Mouse (Mus musculus): ENCODE data around the gene Chic2.

Chic2 gene

GRCm38 (mm10) chr5:74974726-74975411, 69.7 kb downstream of the Chic2 start:
- peak; percentile 44 for DNase-seq (ENCODE audit: low spot score)

DNA sequence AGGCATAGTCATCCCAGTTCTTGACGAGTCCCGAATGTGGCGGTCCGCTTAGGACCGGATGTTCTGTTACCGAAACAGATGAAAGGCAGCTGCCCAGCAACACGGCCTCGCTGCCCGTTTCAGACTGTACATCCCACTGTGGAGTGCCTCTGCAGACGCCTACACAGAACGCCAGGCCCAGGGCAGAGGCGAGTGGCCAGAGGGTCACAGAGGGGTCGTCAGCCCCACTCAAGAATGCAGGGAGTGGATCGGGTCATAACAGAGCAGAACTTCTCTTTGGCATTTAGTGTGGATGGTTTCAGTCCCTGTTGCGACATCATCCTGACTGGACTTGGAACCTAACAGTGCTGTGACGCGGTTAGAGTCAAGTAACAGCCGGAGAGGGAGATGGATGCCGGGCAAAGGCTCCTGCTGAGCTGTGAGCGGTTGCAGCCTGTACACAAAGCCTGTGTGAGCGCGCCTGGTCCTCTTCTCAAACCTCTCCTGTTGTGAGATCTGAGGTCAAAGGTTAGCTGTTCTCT, 70.5 kb downstream of the Chic2 start:
- DNase-seq (ENCODE audit: low spot score), result no peak

DNA sequence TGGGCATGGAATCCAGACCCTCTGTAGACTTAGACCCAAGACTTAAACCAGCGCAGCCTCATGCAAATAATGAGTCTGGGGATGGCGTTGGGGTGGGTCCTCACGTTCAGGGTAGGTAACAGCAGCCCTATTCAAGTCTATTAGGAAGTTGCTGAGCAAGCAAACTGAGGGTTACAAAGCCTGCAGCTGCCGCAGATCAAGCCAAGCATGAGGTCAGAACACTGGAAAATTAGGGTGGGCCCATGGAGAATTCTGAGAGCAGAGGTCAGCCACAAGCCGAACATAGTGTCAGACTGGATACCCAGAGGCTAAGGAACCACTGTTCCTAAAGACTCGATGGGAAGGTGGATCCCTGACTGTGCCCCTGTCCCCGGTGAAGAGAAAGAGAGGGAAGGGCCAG, 73.2 kb downstream of the Chic2 start:
- DNase-seq (ENCODE audit: low spot score), result no peak

- no peak for DNase-seq (ENCODE audit: low spot score)
Measured at GRCm38 (mm10) chr5:74969341-74969740, 75.2 kb downstream of the Chic2 start.

GRCm38 (mm10) chr5:74967882-74968281, 76.7 kb downstream of the Chic2 start:
- no peak for DNase-seq (ENCODE audit: low spot score)

DNA sequence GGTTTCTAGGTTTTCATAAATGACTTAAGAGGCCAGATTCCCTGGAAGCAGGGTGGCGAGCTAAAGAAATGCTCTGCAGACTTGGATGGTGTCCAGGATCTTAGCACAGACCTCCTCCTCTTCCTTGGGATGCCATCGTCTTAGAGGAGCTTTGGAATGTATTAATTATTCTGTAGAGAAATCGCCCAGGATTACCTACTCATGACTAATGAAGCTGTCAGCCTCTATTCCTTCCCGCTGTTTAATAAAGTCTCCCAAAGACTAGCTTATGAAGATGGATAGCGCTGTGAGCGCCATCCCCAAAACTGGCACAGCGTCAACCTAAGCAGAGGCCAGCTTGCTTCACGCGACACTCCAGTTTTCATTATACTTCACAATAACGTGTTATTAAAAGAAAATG, 77.7 kb downstream of the Chic2 start:
- no peak for DNase-seq (ENCODE audit: low spot score)

DNA sequence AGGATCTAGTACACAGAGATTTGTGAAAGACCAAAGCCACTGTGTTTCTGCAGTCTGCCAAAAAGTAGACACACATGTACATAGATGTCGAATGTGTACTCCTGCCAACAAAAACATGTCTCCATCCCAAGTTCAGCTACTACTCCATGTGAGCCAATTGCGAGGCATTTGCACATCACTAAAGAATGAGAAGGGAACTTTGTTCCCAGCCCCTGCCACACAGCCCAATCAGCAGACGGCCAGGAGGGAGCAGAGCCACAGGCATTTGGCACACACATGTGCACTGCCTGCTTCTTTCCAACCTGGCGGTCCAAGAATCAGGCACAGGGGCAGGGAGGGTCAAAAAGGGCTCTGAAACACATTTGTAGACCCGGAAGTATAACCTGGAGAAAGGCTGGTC, 81.8 kb downstream of the Chic2 start:
- DNase-seq (ENCODE audit: low spot score), result no peak

DNA sequence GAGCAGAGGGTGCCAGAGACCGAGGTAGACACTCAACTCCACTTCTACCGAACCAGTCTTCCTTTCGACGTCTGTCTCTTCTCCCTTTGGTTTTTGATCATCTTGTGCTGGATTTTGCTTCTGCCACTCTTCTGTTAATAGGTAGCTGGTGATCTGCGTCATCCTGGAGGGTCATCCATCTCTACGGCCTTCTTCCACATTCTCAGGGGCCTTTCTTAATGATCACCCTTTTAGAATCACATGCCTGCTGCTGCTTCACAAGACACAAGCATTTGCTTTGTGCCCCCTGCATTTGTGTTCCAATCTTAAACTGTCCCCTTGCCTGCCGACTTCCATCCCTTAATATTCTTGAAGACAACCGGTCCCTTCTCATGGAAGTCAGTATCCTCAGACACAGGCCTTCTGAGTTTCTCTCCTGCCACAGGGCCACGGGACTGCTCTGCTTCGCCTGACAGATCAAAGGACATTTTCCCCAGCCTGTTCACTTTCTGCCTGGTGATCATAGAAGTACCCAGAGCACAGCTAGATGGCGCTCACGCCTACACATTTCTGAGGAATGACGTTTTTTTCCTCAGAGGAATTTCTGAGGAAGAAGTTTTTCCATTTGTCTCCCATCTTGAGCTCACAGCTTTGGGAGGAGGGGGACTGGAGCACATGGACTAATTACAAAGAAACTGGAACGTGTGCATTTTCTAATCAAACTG, 83.6 kb downstream of the Chic2 start:
- DNase-seq (ENCODE audit: low spot score), result no peak

DNA sequence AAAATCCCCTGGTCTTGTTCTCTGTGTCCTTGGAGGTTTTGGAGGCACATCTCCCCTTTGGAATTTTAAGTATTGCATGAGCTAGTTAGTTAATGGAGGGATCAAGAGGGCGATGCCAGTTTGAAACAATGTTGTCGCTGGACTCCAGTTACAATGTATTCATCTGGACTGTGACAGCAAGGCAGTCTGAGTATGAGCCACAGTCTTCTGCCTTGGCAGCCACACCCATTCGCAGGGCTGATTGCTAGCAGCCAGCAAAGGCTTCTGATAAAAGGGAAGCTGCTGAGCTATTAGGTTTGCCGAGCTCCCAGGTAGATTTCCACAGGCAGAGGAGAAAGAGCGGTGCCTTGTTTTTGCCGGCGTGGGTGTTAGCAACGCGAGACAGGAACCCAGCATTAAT, 84.3 kb downstream of the Chic2 start:
- DNase-seq (ENCODE audit: low spot score), result no peak

GRCm38 (mm10) chr5:74957293-74958076, 87.1 kb downstream of the Chic2 start:
- no peak for DNase-seq (ENCODE audit: low spot score)

DNA sequence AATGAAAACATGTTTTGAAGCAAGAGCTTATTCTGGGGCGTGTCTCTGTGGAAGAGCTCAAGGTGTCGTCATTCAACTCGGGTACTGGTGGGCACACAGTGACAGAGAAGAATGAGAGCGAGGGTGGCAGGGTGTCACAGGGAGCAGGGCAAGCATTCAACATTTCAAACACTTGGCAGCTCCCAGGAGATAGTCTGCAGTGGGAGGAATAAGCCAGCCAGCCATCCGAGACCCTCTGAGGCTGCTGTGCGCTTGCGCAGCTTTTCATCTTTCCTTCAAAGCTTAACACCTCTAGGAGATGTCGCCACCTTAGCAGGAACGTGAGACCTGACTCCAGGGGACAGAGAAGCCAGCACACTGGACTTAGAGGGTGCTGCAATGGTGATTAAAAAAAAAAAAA, 88.2 kb downstream of the Chic2 start:
- no peak for DNase-seq (ENCODE audit: low spot score)

GRCm38 (mm10) chr5:74955565-74955964, 89.0 kb downstream of the Chic2 start:
- no peak for DNase-seq (ENCODE audit: low spot score)

DNA sequence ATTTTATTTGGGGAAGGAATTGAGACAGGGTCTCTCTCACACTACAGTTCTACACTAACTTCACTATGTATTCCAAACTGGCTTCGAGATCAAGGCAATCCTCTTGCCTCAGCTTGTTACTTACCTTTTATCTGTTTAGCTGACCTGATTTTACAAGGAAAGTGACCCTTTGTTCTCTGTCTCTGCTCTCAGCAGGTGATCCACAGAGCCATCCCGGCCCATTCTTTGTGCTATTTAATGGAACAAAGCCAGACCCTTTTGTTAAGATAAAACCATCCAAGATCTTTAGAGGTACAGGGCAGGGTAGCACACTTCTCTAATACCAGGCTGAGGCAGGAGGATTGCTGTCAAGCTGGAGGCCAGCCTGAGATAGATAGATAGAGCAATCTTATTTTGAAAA, 91.6 kb downstream of the Chic2 start:
- no peak for DNase-seq (ENCODE audit: low spot score)

GRCm38 (mm10) chr5:74951375-74951774, 93.2 kb downstream of the Chic2 start:
- no peak for DNase-seq (ENCODE audit: low spot score)

GRCm38 (mm10) chr5:74949298-74949697, 95.3 kb downstream of the Chic2 start:
- no peak for DNase-seq (ENCODE audit: low spot score)

DNA sequence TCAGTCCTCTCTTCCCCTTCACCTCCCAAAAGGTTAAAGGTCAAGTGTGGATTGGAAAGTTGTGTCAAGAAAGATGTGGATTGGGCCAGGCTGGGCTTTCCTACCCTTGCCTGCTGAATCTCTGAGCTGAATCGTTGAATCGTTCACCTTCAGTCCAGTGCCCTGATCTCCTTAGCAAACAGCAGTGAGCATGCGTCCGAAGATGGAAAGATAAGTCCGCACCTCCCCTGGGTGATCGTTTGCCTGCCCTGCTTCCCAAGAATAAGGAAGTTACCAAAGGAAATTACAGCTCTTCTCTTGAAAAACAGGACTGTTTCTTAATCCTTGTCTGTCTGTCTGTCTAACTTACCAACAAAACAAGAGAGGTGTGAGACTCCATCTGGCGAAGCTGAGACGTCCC, 96.1 kb downstream of the Chic2 start:
- no peak for DNase-seq (ENCODE audit: low spot score)
